Comparison of ENCODE assay signal across 34 mouse cellular contexts in genomic region chr7:75664455-75664854, GRCm38 (mm10).
"Had no signal": no experiment of that assay in that cellular context is flagged by ENCODE, and none has a peak within 500 bp of the region (broad histone marks: within the 10 kb centered on the region; RNA-seq: fewer than 3 reads in every experiment).

No protein-coding gene starts in this region.

- H3K27ac ChIP-seq: heart, embryonic 13.5 days; heart, embryonic 15.5 days; hindbrain, embryonic 10.5 days; hindbrain, embryonic 12.5 days; hindbrain, embryonic 13.5 days; hindbrain, embryonic 14.5 days; hindbrain, embryonic 15.5 days; hindbrain, postnatal 0 days; intestine, embryonic 15.5 days; kidney, embryonic 15.5 days; kidney, postnatal 0 days; layer of hippocampus, adult 2 months; left cerebral cortex, adult 2 months had no signal

- H3K4me1 ChIP-seq: hindbrain, embryonic 12.5 days; hindbrain, embryonic 13.5 days; hindbrain, embryonic 15.5 days; intestine, embryonic 15.5 days had no signal

- H3K4me3 ChIP-seq: heart, embryonic 12.5 days; heart, embryonic 13.5 days; heart, embryonic 15.5 days; hindbrain, embryonic 10.5 days; hindbrain, embryonic 12.5 days; hindbrain, embryonic 13.5 days; hindbrain, embryonic 15.5 days; intestine, embryonic 15.5 days; kidney, embryonic 15.5 days; layer of hippocampus, adult 2 months; left cerebral cortex, adult 2 months had no signal

- DNase-seq: heart, postnatal 10 days; heart, postnatal 14 days; heart, postnatal 36 days; heart, postnatal 4 days; kidney, adult 11 months; kidney, adult 18-20 months; kidney, adult 2 months; kidney, adult 8-10 months; kidney, adult 9 months; kidney, postnatal 10 days; kidney, postnatal 14 days; kidney, postnatal 25 days; kidney, postnatal 36 days; kidney, postnatal 4 days; layer of hippocampus, adult 9-11 months; layer of hippocampus, postnatal 36 days had no signal

- ATAC-seq: hindbrain, embryonic 16.5 days; hindbrain, postnatal 0 days; inflammation-experienced regulatory T-cells, adult 6 months; intestine, embryonic 15.5 days; intestine, embryonic 16.5 days; intestine, postnatal 0 days had no signal
